Mouse (Mus musculus): ENCODE measurements around the gene Fmod. TPM values are rescaled to one million over a fixed set of nuclear protein-coding genes. Genes with fewer than 3 reads are reported as not detected.

The Fmod gene
- total and polyA plus RNA-seq, 3 experiments = not detected

DNA sequence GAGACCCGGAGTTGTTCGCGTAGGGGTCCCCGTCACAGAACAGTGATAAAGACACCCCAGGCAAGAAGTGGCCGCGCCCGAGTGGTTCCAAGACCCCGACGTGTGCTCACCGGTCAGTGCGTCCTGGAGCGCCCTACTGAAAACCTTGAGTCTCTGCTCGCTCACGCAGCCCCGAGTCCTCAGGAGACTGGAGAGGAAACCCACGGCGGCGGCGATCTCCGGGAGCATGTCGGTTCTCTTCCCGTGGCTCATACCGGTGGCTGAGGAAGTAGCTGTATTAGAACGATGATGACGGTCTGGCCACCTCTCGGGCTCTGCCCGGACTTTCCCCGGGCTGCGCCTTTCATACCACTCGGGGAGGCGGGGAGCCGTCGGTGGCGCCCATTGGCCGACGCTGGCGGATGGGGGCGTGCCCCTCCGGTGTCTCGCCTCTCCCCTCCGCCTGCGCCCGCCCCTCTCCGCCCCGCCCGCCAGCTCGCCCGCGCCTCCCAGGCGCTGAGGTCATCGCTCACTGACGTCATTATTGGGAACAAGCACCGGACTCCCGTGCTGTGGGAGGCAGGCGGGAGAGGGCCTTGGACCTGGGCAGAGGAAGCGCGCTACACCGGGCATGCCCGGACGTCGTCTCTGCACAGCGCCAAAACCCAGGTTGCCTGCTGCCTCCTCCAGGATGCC is 41.9 kb downstream of the Fmod start, which contains the start of gene Btg2 (continued):
- peak; percentile 99 for TF ChIP-seq ZMIZ1 (IDR thresholded peaks at IDR 0.05; ENCODE audit: low read depth, low read length)
- TF ChIP-seq TBP (conservative IDR thresholded peaks at IDR 0.05; ENCODE audit: low read depth, low read length) = peak; percentile 96
- peak; percentile 98 for TF ChIP-seq POLR2AphosphoS2 (IDR thresholded peaks at IDR 0.05; ENCODE audit: low read depth, low read length)
- peak; percentile 43; the same call in 1 of the 2 replicates for TF ChIP-seq MEF2A (IDR thresholded peaks at IDR 0.05; ENCODE audit: borderline replicate concordance, low read depth, low read length)
- no peak for TF ChIP-seq CTCF (conservative IDR thresholded peaks at IDR 0.05 in 1 of 2, IDR thresholded peaks at IDR 0.05 in 1 of 2; ENCODE audit: low read depth in 2 of 2, low read length in 2 of 2)
- no peak for TF ChIP-seq HCFC1 (IDR thresholded peaks at IDR 0.05; ENCODE audit: low read depth, low read length)
- peak; percentile 39; the same call in 1 of the 2 replicates for TF ChIP-seq IRF4 (IDR thresholded peaks at IDR 0.05; ENCODE audit: low read depth, low read length)
- peak; percentile 32; the same call in 1 of the 2 replicates for TF ChIP-seq MYC (IDR thresholded peaks at IDR 0.05; ENCODE audit: low read depth, low read length)
- peak; percentile 100 for TF ChIP-seq NELFE (IDR thresholded peaks at IDR 0.05; ENCODE audit: low read depth, low read length)
- peak; percentile 82 for TF ChIP-seq BHLHE40 (IDR thresholded peaks at IDR 0.05; ENCODE audit: low read depth, low read length)
- no peak for TF ChIP-seq RAD21 (IDR thresholded peaks at IDR 0.05; ENCODE audit: low read depth, low read length)

DNA sequence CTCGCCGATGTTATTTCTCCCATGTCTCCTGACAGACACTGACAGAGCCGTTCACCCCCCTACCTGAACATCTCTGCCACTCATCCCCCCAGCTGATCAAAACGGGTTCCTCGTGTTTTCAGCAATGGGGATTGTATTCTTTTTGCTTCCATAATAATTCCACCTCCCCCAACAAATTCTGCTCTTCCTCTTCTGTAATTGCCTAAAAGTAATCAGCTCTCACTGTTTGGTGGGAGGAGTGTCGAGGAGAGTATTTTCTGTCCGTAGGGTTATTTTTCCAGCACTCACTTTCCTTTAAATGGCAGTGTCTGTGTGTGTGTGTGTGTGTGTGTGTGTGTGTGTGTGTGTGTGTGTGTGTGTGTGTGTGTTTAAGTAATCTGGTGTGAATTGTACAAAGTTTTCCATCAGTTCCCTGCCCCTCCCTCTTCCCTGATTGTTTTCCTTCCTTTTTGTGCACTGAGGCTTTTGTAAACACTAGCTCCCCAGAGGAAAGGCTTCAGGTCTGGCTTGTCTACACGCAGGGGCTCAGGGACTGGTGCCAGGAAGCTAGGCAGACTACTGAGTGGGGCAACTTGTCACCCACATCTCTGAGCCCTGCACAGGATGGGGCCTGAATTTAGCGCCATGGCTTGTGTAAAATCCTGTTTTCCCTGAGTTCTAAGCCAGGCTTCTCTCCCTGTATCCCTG is 42.6 kb downstream of the Fmod start:
- Histone ChIP-seq H3K36me3 (replicated peaks in 1 of 2; ENCODE audit: control insufficient read depth in 1 of 2, insufficient read depth in 1 of 2, low read length in 1 of 2) (peaks cover 11 to 27% of the 10 kb centered on the region in 2 experiments), H3K4me2 (ENCODE audit: insufficient read depth, low read depth, poor library complexity, severe bottlenecking) (peak overlapping the region; percentile 35), H3K27me3 (replicated peaks) (peaks cover 25% of the 10 kb centered on the region), H3K4me3 (replicated peaks in 1 of 3; ENCODE audit: low read depth in 2 of 3, low read length in 2 of 3, poor library complexity in 1 of 3) (peak overlapping the region; percentile 29 to 78 (median 59)), H3K9ac (ENCODE audit: insufficient read depth, low read depth) (peak overlapping the region; percentile 7; the same call in 1 of the 2 replicates), H3K9me3 (replicated peaks; ENCODE audit: low read length) (no peaks in the 10 kb centered on the region), H3K79me2 (replicated peaks; ENCODE audit: control insufficient read depth, extremely low read depth, insufficient read depth, poor library complexity, severe bottlenecking) (peaks cover 11% of the 10 kb centered on the region; the same call in 1 of the 2 replicates), H3K4me1 (ENCODE audit: control insufficient read depth in 1 of 2, insufficient read depth in 2 of 2) (peaks cover 20 to 55% of the 10 kb centered on the region in 2 experiments), H3K27ac (ENCODE audit: insufficient read depth, low read depth) (no peak overlapping the region)
- dilution Hi-C loops (cut with MboI; ENCODE audit: extremely low pct_ligation_motif_present, extremely low pct_unique_long_range_greater_than_20kb, low sequenced_read_pairs) (no loop called here), in situ Hi-C loops (cut with MboI; ENCODE audit: low pct_ligation_motif_present, low pct_unique_long_range_greater_than_20kb, low sequenced_read_pairs) (no loop called here)
- DNase-seq (ENCODE audit: extremely low read depth) = no peak
- TF ChIP-seq BHLHE40 (IDR thresholded peaks at IDR 0.05; ENCODE audit: low read depth, low read length) (no peak), ZC3H11A (IDR thresholded peaks at IDR 0.05; ENCODE audit: low read depth, low read length) (no peak), UBTF (IDR thresholded peaks at IDR 0.05; ENCODE audit: low read depth, low read length) (no peak), TCF12 (IDR thresholded peaks at IDR 0.05; ENCODE audit: low read depth, low read length) (no peak), SMC3 (IDR thresholded peaks at IDR 0.05; ENCODE audit: low read depth, low read length) (no peak), USF2 (conservative IDR thresholded peaks at IDR 0.05; ENCODE audit: low read depth, low read length) (no peak), MYC (IDR thresholded peaks at IDR 0.05; ENCODE audit: low read depth, low read length) (no peak), RAD21 (IDR thresholded peaks at IDR 0.05; ENCODE audit: low read depth, low read length) (no peak), ZNF384 (IDR thresholded peaks at IDR 0.05; ENCODE audit: low read depth, low read length) (no peak), NRF1 (IDR thresholded peaks at IDR 0.05; ENCODE audit: low read depth, low read length) (no peak), RCOR1 (conservative IDR thresholded peaks at IDR 0.05; ENCODE audit: low read depth, low read length) (no peak), GABPA (IDR thresholded peaks at IDR 0.05; ENCODE audit: insufficient replicate concordance, low read depth, low read length) (no peak), POLR2A (IDR thresholded peaks at IDR 0.05; ENCODE audit: low read depth, low read length) (no peak), ZKSCAN1 (IDR thresholded peaks at IDR 0.05; ENCODE audit: borderline replicate concordance, low read depth, low read length) (no peak), MEF2A (IDR thresholded peaks at IDR 0.05; ENCODE audit: borderline replicate concordance, low read depth, low read length) (no peak)
